Mouse (Mus musculus) brain, embryonic 14.5 days (tissue): ENCODE results near the gene 1110051M20Rik.

ENCODE experiments used
- CTCF ChIP-seq: fragments of 200-500 bp; IDR thresholded peaks from 2 replicates; pipeline ENCODE4 v1.5.1; 2012; ENCODE audit warnings: inconsistent platforms, mild to moderate bottlenecking, moderate library complexity, borderline replicate concordance; ENCODE audit not compliant: insufficient read depth, insufficient read length; ENCODE audit errors: extremely low read depth
- POLR2A ChIP-seq: fragments of 200-500 bp; IDR thresholded peaks from 2 replicates; pipeline ENCODE4 v1.6.1; 2012; ENCODE audit warnings: mild to moderate bottlenecking, inconsistent platforms, borderline replicate concordance; ENCODE audit not compliant: poor library complexity, insufficient read depth, insufficient read length, severe bottlenecking; ENCODE audit errors: extremely low read depth

DNA sequence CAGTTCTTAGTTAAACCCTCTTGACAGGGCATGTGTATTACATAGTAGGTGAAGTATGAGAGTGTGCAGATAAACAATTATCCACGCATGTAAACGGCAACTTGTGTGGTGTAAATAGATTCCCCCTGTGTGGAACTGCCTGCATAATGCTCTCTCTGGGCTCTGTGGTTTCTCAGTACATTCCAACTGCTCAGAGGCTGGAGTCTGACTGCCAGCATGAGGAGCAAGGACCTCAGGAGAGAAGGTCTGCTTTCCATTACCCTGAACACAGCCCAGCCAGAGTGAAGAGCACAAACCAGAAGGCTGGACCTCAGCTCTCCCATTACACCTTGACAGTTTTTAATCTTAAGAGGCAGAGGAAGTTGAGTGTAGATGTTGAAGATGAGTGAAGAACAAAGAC lies 33.0 kb downstream of the 1110051M20Rik start:
- no peak for TF ChIP-seq CTCF
- no peak for TF ChIP-seq POLR2A
